Mouse (Mus musculus) spleen, adult 18-20 months (tissue): ENCODE results near the gene Fuca1.
"Not testable (repeated sequence)": the region's sequence is repeated elsewhere in the genome, so short reads cannot be mapped to it uniquely, and the experiment has no call there.

Experiments used
- DNase-seq, 2 experiments: peaks; one replicate each; pipeline ENCODE4 v3.0.0; 2022; ENCODE audit warnings: mixed read lengths in 2 of 2

Fuca1 gene

DNA sequence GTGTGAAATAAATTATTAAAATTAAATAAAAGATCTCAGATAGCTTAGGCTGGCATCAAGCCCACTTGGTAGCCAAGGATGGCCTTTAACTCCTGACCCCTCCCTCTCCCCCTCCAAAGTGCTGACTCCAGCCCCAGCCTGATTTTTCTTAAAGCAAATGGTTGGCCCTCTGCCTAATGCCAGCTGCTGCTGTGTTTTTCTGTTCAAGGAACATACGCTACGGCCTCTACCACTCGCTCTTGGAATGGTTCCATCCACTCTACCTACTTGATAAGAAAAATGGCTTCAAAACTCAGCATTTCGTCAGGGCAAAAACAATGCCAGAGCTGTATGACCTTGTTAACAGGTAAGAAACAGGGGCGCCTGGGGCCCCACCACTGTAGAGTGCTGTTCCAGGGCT, 4.8 kb downstream of the Fuca1 start:
- no peak for DNase-seq

DNA sequence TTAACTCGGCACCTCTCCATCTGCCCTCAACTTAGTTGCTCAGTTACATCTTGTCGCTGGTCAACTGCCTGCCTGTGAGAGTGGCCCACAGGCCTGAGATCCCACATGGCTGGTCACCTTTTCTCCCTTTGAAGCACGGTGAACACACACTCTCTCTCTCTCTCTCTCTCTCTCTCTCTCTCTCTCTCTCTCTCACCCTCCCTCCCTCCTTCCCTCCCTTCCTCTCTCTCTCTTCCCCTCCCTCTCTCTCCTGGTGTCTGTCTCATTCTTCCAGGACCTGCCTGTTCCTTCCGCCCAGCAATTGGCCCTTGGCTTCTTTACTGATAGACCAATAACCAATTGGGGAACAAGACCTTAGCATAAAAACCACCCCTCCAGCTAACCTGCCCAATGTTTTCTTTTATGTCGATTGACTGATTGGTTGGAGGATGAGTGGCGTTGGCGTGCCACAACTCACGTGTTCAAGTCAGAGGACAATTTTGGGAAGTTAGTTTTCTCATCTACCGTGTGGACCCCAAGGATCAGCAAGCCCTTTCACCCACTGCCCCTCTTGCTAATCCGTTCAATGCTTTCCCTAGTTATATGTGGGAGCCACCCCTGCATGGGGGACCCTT, 5.8 kb downstream of the Fuca1 start:
- no peak for DNase-seq

DNA sequence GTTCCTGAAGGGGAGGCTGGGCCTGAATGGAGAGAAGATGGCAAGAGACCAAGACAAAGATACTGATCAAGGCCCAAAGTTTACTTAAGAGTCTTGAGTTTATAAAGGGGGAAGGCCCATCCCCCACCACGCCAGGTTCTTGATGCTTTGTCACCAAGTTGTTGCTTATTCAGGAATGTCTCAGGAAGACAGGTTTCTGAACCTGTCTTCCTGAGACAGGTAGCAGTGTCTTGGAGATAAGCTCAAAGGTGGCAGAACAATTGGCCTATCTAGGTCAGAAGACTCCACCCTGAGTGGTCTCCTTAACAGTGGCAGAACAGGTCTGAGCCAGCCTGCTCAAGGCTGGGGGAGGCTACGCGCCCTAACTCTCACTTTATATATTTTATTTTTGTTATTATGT, 6.3 kb downstream of the Fuca1 start:
- DNase-seq: no peak

DNA sequence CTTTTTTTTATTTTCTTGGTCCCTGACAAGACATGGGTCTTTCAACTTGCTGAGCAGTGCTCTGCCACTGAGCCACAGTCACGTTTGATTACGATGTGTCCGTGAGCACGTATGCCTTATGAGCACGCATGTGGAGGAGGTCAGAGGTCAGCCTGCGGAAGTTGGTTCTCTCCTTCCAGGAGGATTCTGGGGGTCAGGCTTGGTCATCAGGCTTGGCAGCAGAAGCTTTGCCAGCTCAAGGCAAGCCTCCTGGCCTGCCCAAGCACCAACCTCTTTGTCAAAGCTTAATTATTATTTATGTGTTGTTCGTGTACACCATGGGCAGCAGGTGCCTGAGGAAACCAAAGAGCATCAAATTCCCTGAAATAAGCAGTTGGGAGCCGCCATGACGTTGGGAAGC, 7.8 kb downstream of the Fuca1 start:
- DNase-seq: no peak

DNA sequence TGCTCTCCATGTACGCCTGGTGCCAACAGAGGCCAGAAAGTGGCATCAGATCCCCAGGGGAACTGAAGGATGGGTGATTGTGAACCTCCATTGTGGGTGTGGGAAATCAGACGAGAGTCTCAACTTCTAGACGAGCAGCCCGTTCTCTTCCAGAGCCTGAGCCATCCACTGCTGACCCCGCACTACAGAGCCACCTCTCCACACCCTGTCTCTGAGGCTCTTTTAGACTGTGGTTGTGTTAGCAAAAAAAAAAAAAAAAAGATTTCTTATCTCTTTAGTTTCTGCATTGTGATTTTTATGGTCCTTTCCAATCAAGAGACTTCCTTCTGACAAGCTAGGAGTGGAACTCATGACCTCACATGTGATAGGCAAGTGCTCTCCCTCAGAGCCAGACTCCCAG, 8.9 kb downstream of the Fuca1 start:
- DNase-seq: no peak

DNA sequence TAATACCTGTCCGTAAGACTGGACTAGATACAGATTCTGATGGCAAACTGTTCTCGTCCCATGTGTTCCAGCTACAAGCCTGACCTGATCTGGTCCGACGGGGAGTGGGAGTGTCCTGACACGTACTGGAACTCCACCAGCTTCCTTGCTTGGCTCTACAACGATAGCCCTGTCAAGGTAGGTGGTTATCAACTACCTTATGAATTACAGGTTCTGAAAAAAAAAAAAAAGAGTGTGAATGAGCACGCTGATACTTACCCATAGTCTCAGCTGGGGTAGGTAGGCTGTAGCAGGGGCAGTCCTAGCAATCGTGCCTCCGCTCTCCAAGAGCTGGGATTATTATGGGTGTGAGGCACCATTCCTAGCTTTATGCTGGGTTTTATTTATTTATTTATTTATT, 9.3 kb downstream of the Fuca1 start:
- no peak for DNase-seq

DNA sequence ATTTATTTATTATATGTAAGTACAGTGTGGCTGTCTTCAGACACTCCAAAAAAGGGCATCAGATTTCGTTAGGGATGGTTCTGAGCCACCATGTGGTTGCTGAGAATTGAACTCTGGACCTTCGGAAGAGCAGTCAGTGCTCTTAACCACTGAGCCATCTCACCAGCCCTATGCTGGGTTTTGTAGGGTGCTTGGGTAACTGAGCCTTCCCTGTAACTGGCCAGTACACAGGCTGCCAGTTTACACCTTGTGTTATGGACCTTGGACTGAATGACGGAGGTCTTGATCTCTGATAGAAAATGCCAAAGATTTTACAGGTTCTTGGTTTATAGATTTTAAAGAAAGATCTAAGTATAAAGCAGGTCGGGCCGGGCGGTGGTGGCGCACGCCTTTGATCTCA, 9.7 kb downstream of the Fuca1 start:
- no peak for DNase-seq

DNA sequence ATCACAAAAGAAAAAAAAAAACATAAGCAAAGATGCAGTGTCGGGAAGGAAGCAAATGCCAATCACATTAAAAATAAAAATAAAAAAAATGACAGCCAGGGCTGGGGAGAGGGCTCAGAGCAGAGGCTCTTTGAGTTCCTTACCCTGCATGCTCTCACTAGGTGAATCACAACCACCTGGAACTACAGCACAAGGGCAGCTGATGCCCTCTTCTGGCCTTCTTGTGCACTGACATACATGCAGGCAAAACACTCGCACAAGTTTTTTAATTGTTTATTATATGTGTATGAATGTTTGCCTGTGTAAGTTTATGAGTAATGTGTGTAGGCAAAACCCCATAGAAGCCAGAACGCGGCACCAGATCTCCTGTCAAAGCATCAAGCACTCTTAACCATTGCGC, 11.3 kb downstream of the Fuca1 start:
- DNase-seq: peak in 1 of 2 experiments; percentile 32

DNA sequence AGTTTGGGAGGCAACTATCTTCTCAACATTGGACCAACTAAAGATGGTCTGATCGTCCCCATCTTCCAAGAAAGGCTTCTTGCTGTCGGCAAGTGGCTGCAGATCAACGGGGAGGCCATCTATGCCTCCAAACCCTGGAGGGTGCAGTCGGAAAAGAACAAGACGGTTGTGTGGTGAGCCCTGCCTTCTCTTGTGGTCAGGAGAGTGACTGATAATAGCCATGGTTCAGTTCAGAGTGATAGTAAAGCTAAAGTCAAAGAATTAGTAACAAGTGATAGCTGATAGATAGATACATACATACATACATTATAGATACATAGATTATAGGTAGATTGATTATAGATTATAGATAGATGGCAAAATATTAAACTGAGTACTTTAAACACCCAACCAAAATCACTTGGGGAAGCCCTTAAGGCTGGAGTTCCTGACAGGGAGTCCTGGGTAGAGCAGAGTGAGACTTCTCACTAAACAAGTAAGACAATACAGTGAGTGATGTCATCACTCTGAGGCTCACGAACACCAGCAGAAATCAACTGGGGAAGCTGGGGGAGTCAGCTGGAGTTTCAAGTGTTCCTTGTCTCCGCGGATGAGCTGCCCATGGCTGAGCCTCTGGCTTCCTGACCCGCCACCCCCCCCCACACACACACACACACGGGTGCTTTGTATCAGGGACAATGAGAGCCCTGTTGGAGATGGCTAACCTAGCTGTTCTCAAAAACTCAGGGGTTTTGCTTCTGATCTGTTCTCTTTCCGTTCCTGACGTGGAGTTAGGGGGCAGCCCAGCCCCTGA, 14.4 kb downstream of the Fuca1 start:
- no peak for DNase-seq

DNA sequence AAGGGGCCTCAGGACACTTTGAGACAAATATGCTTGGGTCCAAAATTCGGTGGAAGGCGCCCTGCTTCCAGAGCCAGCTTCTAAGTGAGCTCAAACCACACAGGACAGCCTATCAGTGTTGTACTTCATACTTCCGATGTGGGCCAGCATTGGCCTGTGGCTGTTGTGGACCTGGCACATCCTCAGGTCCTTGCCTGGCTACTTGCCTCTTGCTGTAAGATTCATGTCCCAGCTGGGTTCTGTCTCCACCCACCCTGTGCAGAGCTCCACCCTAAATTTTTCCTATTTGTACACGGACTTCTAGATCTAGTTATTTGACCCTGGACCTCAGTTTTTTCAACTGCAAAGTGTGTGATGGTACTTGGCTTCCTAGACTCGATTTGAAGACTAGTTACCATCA, 15.0 kb downstream of the Fuca1 start:
- no peak for DNase-seq

DNA sequence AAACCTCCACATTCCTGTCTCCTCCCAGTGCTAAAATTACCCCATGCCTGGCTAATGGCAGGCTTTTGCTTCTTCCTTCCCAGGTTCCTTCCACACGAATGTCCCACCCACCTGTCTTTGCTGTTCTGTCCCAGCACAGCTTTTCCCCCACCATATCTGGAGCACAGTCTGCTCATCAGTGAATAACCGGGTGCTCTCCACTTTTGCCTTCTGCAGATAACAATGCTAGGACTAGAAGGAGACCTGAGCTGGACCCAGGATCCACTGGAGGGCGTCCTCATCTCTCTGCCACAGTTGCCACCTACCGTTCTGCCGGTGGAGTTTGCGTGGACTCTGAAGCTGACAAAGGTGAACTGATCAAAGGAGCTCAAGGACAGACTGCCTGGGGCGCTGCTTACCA, 18.3 kb downstream of the Fuca1 start:
- no peak for DNase-seq

DNA sequence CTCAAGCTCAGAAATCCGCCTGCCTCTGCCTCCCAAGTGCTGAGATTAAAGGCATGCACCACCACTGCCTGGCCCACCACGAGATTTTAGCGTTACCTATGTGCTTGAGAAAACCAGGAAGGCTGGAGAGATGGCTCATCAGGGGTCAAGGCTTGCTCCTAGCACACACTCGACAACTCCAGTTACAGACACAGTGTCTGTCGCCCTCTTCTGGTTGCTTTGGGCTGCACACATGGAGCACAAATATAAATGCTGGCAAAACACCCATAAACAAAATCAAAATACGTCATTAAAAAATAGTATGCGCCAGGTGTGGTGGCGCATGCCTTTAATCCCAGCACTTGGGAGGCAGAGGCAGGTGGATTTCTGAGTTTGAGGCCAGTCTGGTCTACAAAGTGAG, 20.5 kb downstream of the Fuca1 start:
- not testable (repeated sequence) for DNase-seq

DNA sequence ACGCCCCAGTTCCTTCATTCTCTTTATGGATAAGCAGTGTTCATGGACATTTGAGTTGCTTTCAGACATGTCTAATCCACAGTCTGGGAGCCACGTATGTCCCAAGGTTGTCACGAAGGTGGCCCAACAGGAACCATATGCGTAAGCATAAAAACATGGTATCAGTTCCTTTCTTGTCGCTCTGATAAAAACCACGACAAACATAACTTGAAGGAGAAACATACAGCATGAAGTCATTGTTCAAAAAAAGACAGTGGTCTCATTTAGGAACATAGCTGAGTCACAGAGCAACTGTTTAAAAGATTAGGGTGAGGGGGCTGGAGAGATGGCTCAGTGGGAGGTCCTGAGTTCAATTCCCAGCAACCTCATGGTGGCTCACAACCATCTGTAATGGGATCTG, 21.7 kb downstream of the Fuca1 start:
- DNase-seq: no peak

DNA sequence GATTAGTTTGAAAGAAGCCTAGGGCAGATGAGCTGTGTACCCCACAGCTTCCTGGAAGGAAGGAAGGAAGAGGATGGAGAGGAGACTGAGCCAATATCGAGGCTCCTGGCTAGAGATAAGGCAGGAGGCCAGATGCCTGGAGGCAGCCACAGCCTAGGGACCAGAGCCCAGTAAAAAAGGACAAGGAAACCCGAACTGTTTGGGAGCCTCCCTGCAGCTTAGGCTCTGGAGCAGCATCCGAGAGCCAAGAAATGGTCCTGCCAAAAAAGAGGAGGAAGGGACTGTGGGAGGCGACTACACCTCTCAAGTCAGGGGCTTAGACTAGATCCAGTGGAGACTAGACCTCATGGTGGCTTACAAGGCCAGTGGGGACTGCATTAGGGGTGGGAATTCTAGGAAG, 22.9 kb downstream of the Fuca1 start:
- DNase-seq: no peak

DNA sequence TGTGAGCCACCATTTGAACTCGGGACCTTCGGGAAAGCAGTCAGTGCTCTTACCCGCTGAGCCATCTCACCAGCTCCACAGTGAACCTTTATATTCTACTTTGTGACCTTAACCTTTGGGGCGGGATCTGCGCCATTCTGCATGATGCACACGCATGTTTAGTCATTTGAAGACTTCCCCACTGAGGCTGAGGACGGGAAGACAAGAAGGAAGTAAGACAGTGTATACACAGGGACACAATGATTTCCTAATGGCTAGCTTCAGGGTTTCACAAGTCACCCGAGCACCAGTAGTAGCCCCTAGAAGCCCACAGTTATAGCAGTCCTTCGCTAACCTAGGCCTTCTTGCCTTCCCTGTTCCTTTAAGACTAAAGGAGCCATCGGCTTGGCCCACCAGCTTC, 25.2 kb downstream of the Fuca1 start:
- no peak for DNase-seq

DNA sequence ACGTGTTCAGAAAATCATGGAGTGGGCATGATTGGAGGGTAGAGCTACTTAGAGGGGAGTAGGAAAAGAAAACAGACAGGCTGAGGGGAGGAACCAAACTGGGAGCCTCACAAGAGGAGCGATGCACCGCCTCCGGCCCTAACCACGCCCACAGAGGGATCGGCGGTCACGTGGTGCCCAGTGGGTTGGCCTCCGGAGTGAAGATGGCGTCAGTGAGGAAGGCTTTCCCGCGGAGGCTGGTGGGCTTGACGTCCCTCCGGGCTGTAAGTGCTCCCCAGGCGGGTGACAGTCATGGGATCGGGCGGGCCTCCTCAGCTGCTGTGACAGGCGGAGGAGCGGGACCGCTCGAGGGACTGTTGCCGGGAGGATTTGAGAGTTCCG, 25.7 kb downstream of the Fuca1 start, which contains the start of gene Hmgcl:
TSS of gene Hmgcl (plus strand) at position 171 of the 381 bp plus-strand sequence.
- DNase-seq: peak; percentile 88 to 98

DNA sequence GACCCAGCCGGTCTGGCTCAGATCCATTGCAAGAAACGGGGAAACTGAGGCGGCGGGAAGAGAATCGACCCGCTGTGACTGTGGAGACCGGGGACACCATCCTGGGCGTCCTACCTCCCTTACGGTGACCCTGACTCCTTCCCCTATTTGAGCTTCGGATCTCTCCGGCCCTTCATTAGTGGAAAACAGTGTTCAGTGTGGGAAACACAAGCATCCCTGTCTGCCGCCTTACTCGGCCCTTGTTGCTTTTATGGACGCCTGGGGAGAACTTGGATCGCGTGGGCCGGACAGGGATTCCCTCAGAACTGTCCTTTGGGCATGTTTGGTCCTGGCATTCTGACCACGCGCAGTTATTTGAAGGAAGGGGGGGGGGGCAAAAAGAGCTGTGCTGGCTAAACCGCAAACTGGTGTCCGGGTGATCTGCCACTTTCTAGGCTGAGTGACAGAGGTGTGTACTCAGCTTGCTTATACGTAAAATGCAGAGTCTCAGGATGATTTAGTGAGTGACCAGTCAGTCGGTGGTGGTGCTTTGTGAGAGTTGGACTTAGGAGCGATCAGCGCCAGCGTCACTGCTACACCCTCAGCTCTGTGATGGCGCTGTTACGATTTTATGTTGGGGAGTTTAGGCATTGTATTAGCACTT, 26.2 kb downstream of the Fuca1 start:
- peak in 1 of 2 experiments; percentile 23 for DNase-seq

DNA sequence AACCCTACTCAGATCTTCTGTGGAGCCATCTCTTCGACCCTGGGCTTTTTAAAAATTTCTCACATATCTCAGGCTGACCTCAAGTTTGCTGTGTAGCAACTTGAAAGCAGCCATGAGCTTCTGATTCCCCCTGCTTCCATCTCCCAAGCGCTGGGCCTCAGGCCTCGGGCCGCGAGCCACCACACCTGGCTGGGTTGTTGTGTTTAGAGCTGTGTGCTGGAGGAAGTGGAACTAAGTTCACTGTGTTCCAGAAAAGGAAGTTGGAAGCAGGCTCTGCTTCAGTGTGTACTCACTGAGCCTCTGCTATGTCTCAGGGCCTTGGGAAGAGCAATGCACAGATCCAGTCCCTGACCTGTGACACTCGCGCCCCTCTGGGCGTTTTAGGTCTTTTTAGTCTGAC, 27.6 kb downstream of the Fuca1 start:
- no peak for DNase-seq

DNA sequence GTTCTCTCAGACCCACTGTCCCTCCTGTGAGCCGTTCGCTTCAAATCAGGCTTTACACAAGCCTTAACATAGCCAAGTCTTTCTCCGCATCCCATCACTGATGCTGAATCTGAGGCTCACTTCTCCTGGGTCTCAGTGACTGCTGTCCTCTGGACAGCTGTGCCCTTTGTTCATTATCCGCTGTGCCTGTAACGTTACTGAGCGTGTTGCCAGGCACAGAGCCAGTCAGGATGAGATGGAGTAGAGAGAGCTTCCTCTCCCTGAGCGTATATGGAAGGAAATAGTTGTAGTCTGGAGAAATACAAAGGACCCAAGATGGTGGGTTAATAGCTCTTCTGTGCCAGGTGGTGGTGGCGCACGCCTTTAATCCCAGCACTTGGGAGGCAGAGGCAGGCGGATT, 28.9 kb downstream of the Fuca1 start:
- no peak for DNase-seq

DNA sequence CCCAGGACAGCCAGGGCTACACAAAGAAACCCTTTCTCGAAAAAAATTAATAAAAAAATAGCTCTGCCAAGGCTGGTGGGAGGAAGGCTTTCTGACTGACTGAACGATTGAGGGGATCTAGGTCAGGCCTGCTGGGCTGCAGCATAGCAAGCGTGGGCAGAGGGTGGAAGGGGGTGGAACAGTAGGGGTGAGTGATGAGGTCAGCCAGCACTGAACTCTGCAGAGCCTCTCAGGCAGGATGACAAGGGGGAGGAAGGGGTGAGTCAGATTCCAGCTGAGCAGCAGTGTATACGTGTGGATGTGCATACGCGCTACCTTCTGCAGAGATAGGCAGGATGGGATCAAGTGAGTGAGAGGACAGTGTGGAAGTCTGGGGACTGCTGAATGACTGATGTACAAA, 29.4 kb downstream of the Fuca1 start:
- no peak for DNase-seq

DNA sequence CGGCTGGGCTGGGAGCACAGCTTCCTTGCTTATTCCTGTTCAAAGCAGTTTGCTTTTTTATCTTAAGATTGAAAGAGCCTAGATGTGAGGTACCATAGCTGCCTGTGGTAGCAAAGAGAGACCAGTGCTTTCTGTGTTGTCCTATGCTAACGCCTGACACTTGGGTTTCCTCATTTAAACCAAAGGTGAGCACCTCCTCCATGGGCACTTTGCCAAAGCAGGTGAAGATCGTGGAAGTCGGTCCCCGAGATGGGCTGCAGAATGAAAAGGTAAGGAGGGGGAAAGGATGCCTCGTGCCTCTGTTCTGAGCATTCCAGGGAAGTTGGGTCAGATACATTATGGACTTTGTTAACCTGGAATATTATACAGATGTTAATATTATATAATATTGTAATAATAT, 29.8 kb downstream of the Fuca1 start:
- no peak for DNase-seq

DNA sequence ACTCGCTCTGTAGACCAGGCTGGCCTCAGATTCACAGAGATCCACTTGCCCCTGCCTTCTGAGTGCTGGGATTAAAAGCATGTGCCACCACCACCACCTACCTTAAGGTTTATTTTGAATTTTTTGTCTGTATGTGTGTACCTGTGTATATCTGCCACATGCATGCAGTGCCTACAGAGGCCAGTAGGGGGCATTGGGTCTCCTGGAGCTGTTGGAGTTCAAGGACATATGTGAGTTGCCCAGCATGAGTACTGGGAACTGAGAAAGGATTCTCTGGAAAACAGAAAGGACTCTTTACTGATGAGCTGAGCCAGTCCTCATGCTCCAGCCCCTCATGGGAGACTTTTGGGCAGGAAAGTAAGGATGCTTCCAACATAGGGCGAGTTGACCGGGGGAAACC, 31.0 kb downstream of the Fuca1 start:
- DNase-seq: no peak

DNA sequence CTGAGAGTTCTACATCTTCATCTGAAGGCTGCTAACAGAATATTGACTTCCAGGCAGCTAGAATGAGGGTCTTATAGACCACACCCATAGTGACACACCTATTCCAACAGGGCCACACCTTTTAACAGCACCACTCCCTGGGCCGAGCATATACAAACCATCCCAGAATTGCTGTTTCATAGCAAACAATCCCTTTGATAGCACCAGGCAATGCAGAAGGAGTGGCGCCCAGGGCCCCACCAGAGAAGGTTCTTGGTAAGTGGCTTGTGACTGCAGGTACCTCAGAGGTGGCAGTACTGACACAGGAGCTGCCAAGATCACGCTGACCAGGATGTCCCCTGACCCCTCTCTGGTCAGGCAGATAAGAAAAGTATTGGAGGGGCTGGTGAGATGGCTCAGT, 32.6 kb downstream of the Fuca1 start:
- DNase-seq: no peak

DNA sequence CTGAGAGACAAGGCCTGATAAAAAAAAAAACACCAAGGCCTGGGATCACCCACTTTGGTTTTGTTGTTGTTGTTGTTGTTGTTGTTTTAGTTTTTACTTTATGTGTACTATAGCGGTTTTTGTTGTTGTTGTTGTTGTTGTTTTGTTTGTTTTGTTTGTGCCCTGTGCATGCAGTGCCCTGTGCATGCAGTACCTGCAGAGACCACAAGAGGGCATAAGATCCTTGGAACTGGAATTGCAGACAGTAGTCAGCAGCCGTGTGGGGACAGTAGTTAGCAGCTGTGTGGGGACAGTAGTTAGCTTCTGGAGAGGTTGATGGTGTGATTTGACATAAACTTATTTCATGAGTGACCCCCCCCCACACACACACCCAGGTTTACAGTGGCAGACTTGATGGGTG, 33.7 kb downstream of the Fuca1 start:
- DNase-seq: peak in 1 of 2 experiments; percentile 77
